8 mouse cellular contexts compared by ENCODE assay signal in genomic region chr13:98355559-98356111, GRCm38 (mm10). TPM values are rescaled to one million over a fixed set of nuclear protein-coding genes. Genes with fewer than 3 reads are reported as not detected.
DNase-seq lines count a peak whose midpoint lies in the region; ATAC-seq lines count a peak whose summit lies in the region.

No protein-coding gene starts in this region.

- under 1% methylated on average over 67 of the region's 81 CpGs for WGBS in lung, embryonic 15.5 days
- under 1% methylated on average over 81 of the region's 81 CpGs for WGBS in hindbrain, embryonic 10.5 days
- WGBS in liver, embryonic 13.5 days (ENCODE audit: insufficient replicate concordance): under 1% methylated on average over 74 of the region's 81 CpGs
- under 1% methylated on average over 75 of the region's 81 CpGs for WGBS in stomach, embryonic 15.5 days

- peak overlapping the region; percentile 88 for H3K4me2 ChIP-seq in lung, embryonic 15.5 days
- peak overlapping the region; percentile 57 for H3K4me2 ChIP-seq in liver, embryonic 13.5 days
- H3K4me2 ChIP-seq in stomach, embryonic 15.5 days: peak overlapping the region; percentile 91

- H3K4me1 ChIP-seq in lung, embryonic 15.5 days: peaks cover 23% of the 10 kb centered on the region
- H3K4me1 ChIP-seq in hindbrain, embryonic 10.5 days (replicated peaks): peaks cover 42% of the 10 kb centered on the region
- H3K4me1 ChIP-seq in liver, embryonic 13.5 days (replicated peaks): peaks cover 24% of the 10 kb centered on the region
- peaks cover 22% of the 10 kb centered on the region for H3K4me1 ChIP-seq in stomach, embryonic 15.5 days

- H3K9ac ChIP-seq in lung, embryonic 15.5 days: no peak overlapping the region
- no peak overlapping the region for H3K9ac ChIP-seq in liver, embryonic 13.5 days
- no peak overlapping the region for H3K9ac ChIP-seq in stomach, embryonic 15.5 days

- no peak for DNase-seq in lung, postnatal 36 days
- peak; percentile 60 for DNase-seq in embryo, embryonic 10.5 days (ENCODE audit: low spot score)
- DNase-seq in hindbrain, embryonic 10.5 days (ENCODE audit: low spot score): peak; percentile 63
- DNase-seq in liver, embryonic 13.5 days: no peak

- no peaks in the 10 kb centered on the region for H3K9me3 ChIP-seq in lung, embryonic 15.5 days
- H3K9me3 ChIP-seq in hindbrain, embryonic 10.5 days: no peaks in the 10 kb centered on the region
- H3K9me3 ChIP-seq in liver, embryonic 13.5 days (replicated peaks): no peaks in the 10 kb centered on the region
- no peaks in the 10 kb centered on the region for H3K9me3 ChIP-seq in stomach, embryonic 15.5 days

- peak overlapping the region; percentile 42 for H3K4me3 ChIP-seq in lung, embryonic 15.5 days
- peak overlapping the region; percentile 60 for H3K4me3 ChIP-seq in hindbrain, embryonic 10.5 days
- H3K4me3 ChIP-seq in liver, embryonic 13.5 days (replicated peaks): peak overlapping the region; percentile 43
- peak overlapping the region; percentile 43 for H3K4me3 ChIP-seq in stomach, embryonic 15.5 days (replicated peaks)

- no peak overlapping the region for H3K27ac ChIP-seq in lung, embryonic 15.5 days
- H3K27ac ChIP-seq in hindbrain, embryonic 10.5 days: peak overlapping the region; percentile 84
- no peak overlapping the region for H3K27ac ChIP-seq in liver, embryonic 13.5 days
- H3K27ac ChIP-seq in stomach, embryonic 15.5 days: no peak overlapping the region

- H3K27me3 ChIP-seq in lung, embryonic 15.5 days: peaks cover 94% of the 10 kb centered on the region
- peaks cover 100% of the 10 kb centered on the region for H3K27me3 ChIP-seq in hindbrain, embryonic 10.5 days (ENCODE audit: insufficient read depth, poor library complexity, severe bottlenecking)
- H3K27me3 ChIP-seq in liver, embryonic 13.5 days: peaks cover 98% of the 10 kb centered on the region
- peaks cover 86% of the 10 kb centered on the region for H3K27me3 ChIP-seq in stomach, embryonic 15.5 days (replicated peaks)

- no peaks in the 10 kb centered on the region for H3K36me3 ChIP-seq in lung, embryonic 15.5 days
- H3K36me3 ChIP-seq in hindbrain, embryonic 10.5 days: no peaks in the 10 kb centered on the region
- no peaks in the 10 kb centered on the region for H3K36me3 ChIP-seq in liver, embryonic 13.5 days
- no peaks in the 10 kb centered on the region for H3K36me3 ChIP-seq in stomach, embryonic 15.5 days

- ATAC-seq in lung, embryonic 15.5 days (ENCODE audit: borderline replicate concordance, extremely low read depth, low FRiP score, low TSS enrichment): peak; percentile 32; the same call in 1 of the 2 replicates
- no peak for ATAC-seq in liver, embryonic 13.5 days (ENCODE audit: low read depth)
- no peak for ATAC-seq in stomach, embryonic 15.5 days (ENCODE audit: insufficient read depth, low FRiP score, low read depth)
- no peak for ATAC-seq in erythroid progenitor cell, adult 5-6 weeks (replicated peaks; ENCODE audit: low FRiP score, poor library complexity, severe bottlenecking)
- ATAC-seq in megakaryocyte-erythroid progenitor cell, adult 5-6 weeks (replicated peaks; ENCODE audit: low FRiP score, low TSS enrichment, poor library complexity, severe bottlenecking): no peak

RNA-seq across cellular contexts. Expression of gene Foxd1, which starts 1.6 kb away (rescaled TPM):
- 0.04 and 0.06 TPM in 2 replicates for polyA plus RNA-seq in lung, embryonic 15.5 days (2015; fragmentation: Nextera tagmentation; extraction: Ambion mirVana)
- polyA plus RNA-seq in hindbrain, embryonic 10.5 days (2016; fragmentation: Nextera tagmentation; extraction: Ambion mirVana): 3.9 TPM in 2 replicates
- polyA plus RNA-seq in liver, embryonic 13.5 days (2015; fragmentation: Nextera tagmentation; extraction: Ambion mirVana): not detected in 2 replicates
- 0.05 TPM in 1 of 2 replicates, not detected in the other for polyA plus RNA-seq in stomach, embryonic 15.5 days (2015; fragmentation: Nextera tagmentation; extraction: Ambion mirVana)
- not detected in 2 replicates for total RNA-seq in erythroid progenitor cell, adult 5-6 weeks (2015; ENCODE audit: low replicate concordance)
- total RNA-seq in erythroid progenitor cell, adult 5-6 weeks (2017; ENCODE audit: low replicate concordance): not detected in 2 replicates
- total RNA-seq in megakaryocyte-erythroid progenitor cell, adult 5-6 weeks (2014; fragmentation: Nextera tagmentation): not detected in 2 replicates
- not detected in 2 replicates for total RNA-seq in megakaryocyte-erythroid progenitor cell, adult 5-6 weeks (2017)

RNA-seq across cellular contexts. Expression of gene Btf3, which starts 38.8 kb away (rescaled TPM):
- polyA plus RNA-seq in lung, embryonic 15.5 days (2015; fragmentation: Nextera tagmentation; extraction: Ambion mirVana): 652 and 689 TPM in 2 replicates
- 664 and 711 TPM in 2 replicates for polyA plus RNA-seq in hindbrain, embryonic 10.5 days (2016; fragmentation: Nextera tagmentation; extraction: Ambion mirVana)
- 521 and 607 TPM in 2 replicates for polyA plus RNA-seq in liver, embryonic 13.5 days (2015; fragmentation: Nextera tagmentation; extraction: Ambion mirVana)
- 594 and 688 TPM in 2 replicates for polyA plus RNA-seq in stomach, embryonic 15.5 days (2015; fragmentation: Nextera tagmentation; extraction: Ambion mirVana)
- 342 and 418 TPM in 2 replicates for total RNA-seq in erythroid progenitor cell, adult 5-6 weeks (2015; ENCODE audit: low replicate concordance)
- 341 and 451 TPM in 2 replicates for total RNA-seq in erythroid progenitor cell, adult 5-6 weeks (2017; ENCODE audit: low replicate concordance)
- 1,176 and 1,210 TPM in 2 replicates for total RNA-seq in megakaryocyte-erythroid progenitor cell, adult 5-6 weeks (2014; fragmentation: Nextera tagmentation)
- 2,564 and 2,726 TPM in 2 replicates for total RNA-seq in megakaryocyte-erythroid progenitor cell, adult 5-6 weeks (2017)

Comparison
In these comparisons a context has a peak if more than half of its experiments do, and no peak if none do; other contexts are left out.
1. DNase-seq: peak in embryo, embryonic 10.5 days (single experiment) and hindbrain, embryonic 10.5 days (single experiment); none in lung, postnatal 36 days (single experiment) and liver, embryonic 13.5 days (single experiment).
2. Peak in every context shown above with its lines, with median percentiles within 50 percentile points of each other: H3K4me2 ChIP-seq and H3K4me3 ChIP-seq.